Mouse (Mus musculus): Measurements from ENCODE around the gene Tmem123. TPM values are rescaled to one million over a fixed set of nuclear protein-coding genes. Genes with fewer than 3 reads are reported as not detected.

The Tmem123 gene
- polyA plus RNA-seq, 1 experiment = 35.6 TPM

- H3K36me3 ChIP-seq (ENCODE audit: control insufficient read depth, insufficient read depth) = no peaks in the 10 kb centered on the region
- no peaks in the 10 kb centered on the region for H3K27me3 ChIP-seq (ENCODE audit: control insufficient read depth, insufficient read depth, insufficient read length)
- H3K4me3 ChIP-seq (ENCODE audit: insufficient read depth, poor library complexity, severe bottlenecking) = no peak overlapping the region
- peaks cover 36% of the 10 kb centered on the region for H3K79me2 ChIP-seq (ENCODE audit: control insufficient read depth, insufficient read depth)
- H3K79me3 ChIP-seq (ENCODE audit: low read depth) = peaks cover 25% of the 10 kb centered on the region
- TF ChIP-seq USF1 (IDR thresholded peaks at IDR 0.05; ENCODE audit: low read depth) = no peak
- no peak for TF ChIP-seq CTCF (IDR thresholded peaks at IDR 0.05; ENCODE audit: control insufficient read depth, insufficient read depth, insufficient read length)
- no peak for TF ChIP-seq FOSL1 (IDR thresholded peaks at IDR 0.05; ENCODE audit: insufficient read depth, low read length, poor library complexity, severe bottlenecking)
- TF ChIP-seq MYOD1 (IDR thresholded peaks at IDR 0.05; ENCODE audit: control insufficient read depth, insufficient read length, low read depth) = no peak
- TF ChIP-seq MAX (IDR thresholded peaks at IDR 0.05) = no peak
- no peak for TF ChIP-seq MYOG (IDR thresholded peaks at IDR 0.05; ENCODE audit: control insufficient read depth, extremely low read depth, insufficient read length)
- no peak for TF ChIP-seq CEBPB (IDR thresholded peaks at IDR 0.05; ENCODE audit: low read depth)
- no peak overlapping the region for H3ac ChIP-seq (ENCODE audit: control insufficient read depth, insufficient read length, low read depth)
Observed at GRCm38 (mm10) chr9:7762741-7763140, 1.1 kb upstream of the Tmem123 start.

- no peaks in the 10 kb centered on the region for H3K27me3 ChIP-seq (ENCODE audit: control insufficient read depth, insufficient read depth, insufficient read length)
- H3K79me2 ChIP-seq (ENCODE audit: control insufficient read depth, insufficient read depth) = peaks cover 43% of the 10 kb centered on the region
- peaks cover 27% of the 10 kb centered on the region for H3K79me3 ChIP-seq (ENCODE audit: low read depth)
- H3K36me3 ChIP-seq (ENCODE audit: control insufficient read depth, insufficient read depth) = peaks cover 14% of the 10 kb centered on the region
- TF ChIP-seq CEBPB (IDR thresholded peaks at IDR 0.05; ENCODE audit: low read depth) (no peak), CTCF (IDR thresholded peaks at IDR 0.05; ENCODE audit: control insufficient read depth, insufficient read depth, insufficient read length) (no peak), MYOG (IDR thresholded peaks at IDR 0.05; ENCODE audit: control insufficient read depth, extremely low read depth, insufficient read length) (no peak), FOSL1 (IDR thresholded peaks at IDR 0.05; ENCODE audit: insufficient read depth, low read length, poor library complexity, severe bottlenecking) (no peak), MYOD1 (IDR thresholded peaks at IDR 0.05; ENCODE audit: control insufficient read depth, insufficient read length, low read depth) (no peak), MAX (IDR thresholded peaks at IDR 0.05) (no peak), USF1 (IDR thresholded peaks at IDR 0.05; ENCODE audit: low read depth) (no peak)
- peak overlapping the region; percentile 85 for H3K4me3 ChIP-seq (ENCODE audit: insufficient read depth, poor library complexity, severe bottlenecking)
- peak overlapping the region; percentile 95 for H3ac ChIP-seq (ENCODE audit: control insufficient read depth, insufficient read length, low read depth)
Observed at GRCm38 (mm10) chr9:7764463-7764871, 626 bp downstream of the Tmem123 start.

- Histone ChIP-seq H3K79me2 (ENCODE audit: control insufficient read depth, insufficient read depth) (peaks cover 43% of the 10 kb centered on the region), H3K4me3 (ENCODE audit: insufficient read depth, poor library complexity, severe bottlenecking) (peak overlapping the region; percentile 0), H3K36me3 (ENCODE audit: control insufficient read depth, insufficient read depth) (peaks cover 21% of the 10 kb centered on the region), H3K79me3 (ENCODE audit: low read depth) (peaks cover 27% of the 10 kb centered on the region), H3ac (ENCODE audit: control insufficient read depth, insufficient read length, low read depth) (no peak overlapping the region), H3K27me3 (ENCODE audit: control insufficient read depth, insufficient read depth, insufficient read length) (no peaks in the 10 kb centered on the region)
- no peak for TF ChIP-seq MYOD1 (IDR thresholded peaks at IDR 0.05; ENCODE audit: control insufficient read depth, insufficient read length, low read depth)
- no peak for TF ChIP-seq FOSL1 (IDR thresholded peaks at IDR 0.05; ENCODE audit: insufficient read depth, low read length, poor library complexity, severe bottlenecking)
- TF ChIP-seq USF1 (IDR thresholded peaks at IDR 0.05; ENCODE audit: low read depth) = no peak
- TF ChIP-seq CTCF (IDR thresholded peaks at IDR 0.05; ENCODE audit: control insufficient read depth, insufficient read depth, insufficient read length) = no peak
- TF ChIP-seq MYOG (IDR thresholded peaks at IDR 0.05; ENCODE audit: control insufficient read depth, extremely low read depth, insufficient read length) = no peak
- no peak for TF ChIP-seq CEBPB (IDR thresholded peaks at IDR 0.05; ENCODE audit: low read depth)
- no peak for TF ChIP-seq MAX (IDR thresholded peaks at IDR 0.05)
Observed at GRCm38 (mm10) chr9:7765236-7765635, 1.4 kb downstream of the Tmem123 start.

- Histone ChIP-seq H3ac (ENCODE audit: control insufficient read depth, insufficient read length, low read depth) (no peak overlapping the region), H3K36me3 (ENCODE audit: control insufficient read depth, insufficient read depth) (peaks cover 21% of the 10 kb centered on the region), H3K27me3 (ENCODE audit: control insufficient read depth, insufficient read depth, insufficient read length) (no peaks in the 10 kb centered on the region), H3K79me2 (ENCODE audit: control insufficient read depth, insufficient read depth) (peaks cover 43% of the 10 kb centered on the region), H3K4me3 (ENCODE audit: insufficient read depth, poor library complexity, severe bottlenecking) (no peak overlapping the region), H3K79me3 (ENCODE audit: low read depth) (peaks cover 27% of the 10 kb centered on the region)
- TF ChIP-seq MYOG (IDR thresholded peaks at IDR 0.05; ENCODE audit: control insufficient read depth, extremely low read depth, insufficient read length) (no peak), CTCF (IDR thresholded peaks at IDR 0.05; ENCODE audit: control insufficient read depth, insufficient read depth, insufficient read length) (no peak), FOSL1 (IDR thresholded peaks at IDR 0.05; ENCODE audit: insufficient read depth, low read length, poor library complexity, severe bottlenecking) (no peak), MAX (IDR thresholded peaks at IDR 0.05) (no peak), MYOD1 (IDR thresholded peaks at IDR 0.05; ENCODE audit: control insufficient read depth, insufficient read length, low read depth) (no peak), USF1 (IDR thresholded peaks at IDR 0.05; ENCODE audit: low read depth) (no peak), CEBPB (IDR thresholded peaks at IDR 0.05; ENCODE audit: low read depth) (no peak)
Observed at GRCm38 (mm10) chr9:7766582-7766981, 2.7 kb downstream of the Tmem123 start.

GRCm38 (mm10) chr9:7767526-7767925, 3.7 kb downstream of the Tmem123 start:
- H3K27me3 ChIP-seq (ENCODE audit: control insufficient read depth, insufficient read depth, insufficient read length) = no peaks in the 10 kb centered on the region
- peaks cover 27% of the 10 kb centered on the region for H3K79me3 ChIP-seq (ENCODE audit: low read depth)
- peaks cover 43% of the 10 kb centered on the region for H3K79me2 ChIP-seq (ENCODE audit: control insufficient read depth, insufficient read depth)
- TF ChIP-seq MYOD1 (IDR thresholded peaks at IDR 0.05; ENCODE audit: control insufficient read depth, insufficient read length, low read depth) = no peak
- TF ChIP-seq FOSL1 (IDR thresholded peaks at IDR 0.05; ENCODE audit: insufficient read depth, low read length, poor library complexity, severe bottlenecking) = no peak
- no peak overlapping the region for H3K4me3 ChIP-seq (ENCODE audit: insufficient read depth, poor library complexity, severe bottlenecking)
- peaks cover 25% of the 10 kb centered on the region for H3K36me3 ChIP-seq (ENCODE audit: control insufficient read depth, insufficient read depth)
- H3ac ChIP-seq (ENCODE audit: control insufficient read depth, insufficient read length, low read depth) = no peak overlapping the region

GRCm38 (mm10) chr9:7769081-7769480, 5.2 kb downstream of the Tmem123 start:
- Histone ChIP-seq H3K27me3 (ENCODE audit: control insufficient read depth, insufficient read depth, insufficient read length) (no peaks in the 10 kb centered on the region), H3K79me2 (ENCODE audit: control insufficient read depth, insufficient read depth) (peaks cover 43% of the 10 kb centered on the region), H3K36me3 (ENCODE audit: control insufficient read depth, insufficient read depth) (peaks cover 35% of the 10 kb centered on the region), H3K4me3 (ENCODE audit: insufficient read depth, poor library complexity, severe bottlenecking) (no peak overlapping the region), H3K79me3 (ENCODE audit: low read depth) (peaks cover 27% of the 10 kb centered on the region), H3ac (ENCODE audit: control insufficient read depth, insufficient read length, low read depth) (no peak overlapping the region)
- TF ChIP-seq MYOG (IDR thresholded peaks at IDR 0.05; ENCODE audit: control insufficient read depth, extremely low read depth, insufficient read length) (no peak), CTCF (IDR thresholded peaks at IDR 0.05; ENCODE audit: control insufficient read depth, insufficient read depth, insufficient read length) (no peak), MAX (IDR thresholded peaks at IDR 0.05) (no peak), FOSL1 (IDR thresholded peaks at IDR 0.05; ENCODE audit: insufficient read depth, low read length, poor library complexity, severe bottlenecking) (no peak), CEBPB (IDR thresholded peaks at IDR 0.05; ENCODE audit: low read depth) (no peak)
